Mouse (Mus musculus) erythroblast, adult 5-6 weeks (primary cell): ENCODE results near the gene Adamts18. TPM values are rescaled to one million over a fixed set of nuclear protein-coding genes. Genes with fewer than 3 reads are reported as not detected.

Experiments used
- ATAC-seq: replicated peaks from 2 replicates; pipeline ENCODE4 v1.8.0; 2016; ENCODE audit warnings: moderate number of reproducible peaks, mild to moderate bottlenecking, moderate TSS enrichment, inconsistent platforms; ENCODE audit not compliant: poor library complexity, low FRiP score, severe bottlenecking
- total RNA-seq, 2 experiments: library from RNA; stranded (forward) in 1 of 2; stranded (reverse) in 1 of 2; fragments of 150-400 nt in 1 of 2; fragments of 200-764, 138-1000 nt in 1 of 2; gene quantifications; 2 replicates each; pipeline versions ENCODE4 v1.2.3 to v1.2.4; 2015 to 2017; ENCODE audit warnings: low replicate concordance in 2 of 2

The Adamts18 gene
- total RNA-seq (2015; ENCODE audit: low replicate concordance) = not detected in 2 replicates
- total RNA-seq (2017; ENCODE audit: low replicate concordance) = not detected in 2 replicates

- no peak for ATAC-seq
These were observed at the start of gene Adamts18 for GRCm38 (mm10) chr8:113848653-113849135. TSS of gene Adamts18 (minus strand) at chr8:113848738.

DNA sequence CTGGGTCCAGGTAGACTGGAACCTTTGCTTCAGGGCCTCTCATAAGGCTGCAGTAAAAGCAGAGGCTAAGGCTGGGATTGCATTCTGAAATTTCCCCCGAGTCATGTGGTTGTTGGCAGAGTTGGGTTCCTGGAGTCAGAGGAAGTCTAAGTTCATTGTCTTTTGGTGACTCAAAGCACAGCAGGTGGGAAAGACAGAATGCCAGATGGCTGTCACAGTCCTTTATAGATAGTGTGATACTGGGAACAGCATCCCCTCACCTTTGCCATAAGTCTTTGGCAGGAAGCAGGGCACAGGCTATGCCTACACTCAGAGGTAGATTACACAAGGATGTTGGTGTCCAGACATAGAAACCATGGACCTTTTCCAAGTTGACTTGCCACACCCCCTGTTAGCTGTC, 47.9 kb upstream of the Adamts18 start:
- ATAC-seq = no peak

- ATAC-seq = no peak
These were observed 42.8 kb upstream of the Adamts18 start for GRCm38 (mm10) chr8:113891376-113891775.

GRCm38 (mm10) chr8:113886509-113886908, 38.0 kb upstream of the Adamts18 start:
- no peak for ATAC-seq

DNA sequence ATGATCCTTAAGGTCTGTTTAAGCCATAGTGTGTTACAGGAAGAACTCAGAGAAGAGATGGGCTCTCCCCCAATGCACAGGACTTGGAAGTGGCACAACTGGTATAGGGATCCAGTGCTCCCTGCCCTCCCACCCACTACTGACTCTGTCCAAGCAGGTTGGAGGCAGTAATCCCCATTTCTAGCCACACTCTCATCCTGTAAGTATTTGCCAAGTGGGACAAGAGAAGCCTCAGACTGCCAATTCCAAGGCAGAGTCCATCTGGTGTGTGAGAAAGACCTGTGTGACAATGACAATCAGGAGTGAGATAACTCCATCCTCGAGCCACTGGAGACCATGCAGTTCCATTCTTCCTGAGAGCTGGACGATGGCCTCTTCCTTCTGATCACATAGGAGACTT, 36.6 kb upstream of the Adamts18 start:
- ATAC-seq = no peak

DNA sequence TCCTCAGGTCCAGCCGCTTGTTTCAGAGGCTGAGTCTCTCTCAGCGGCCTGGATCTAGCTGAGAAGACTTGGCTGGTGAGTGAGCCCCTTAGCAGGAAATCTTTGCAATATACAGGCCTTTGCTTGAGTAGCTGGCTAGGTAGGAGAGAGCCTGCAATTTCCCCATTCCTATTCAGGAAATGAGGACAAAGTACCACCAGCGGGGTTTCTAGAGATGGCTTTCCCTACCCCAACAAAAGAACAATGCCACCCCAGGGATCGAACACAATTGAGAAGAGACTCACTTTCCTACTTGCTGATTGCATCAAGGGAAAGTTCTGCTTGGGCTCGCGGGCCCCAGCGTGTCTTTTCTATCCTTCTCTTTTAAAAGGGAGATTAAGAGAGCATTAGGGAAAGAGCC, 35.5 kb upstream of the Adamts18 start:
- no peak for ATAC-seq

DNA sequence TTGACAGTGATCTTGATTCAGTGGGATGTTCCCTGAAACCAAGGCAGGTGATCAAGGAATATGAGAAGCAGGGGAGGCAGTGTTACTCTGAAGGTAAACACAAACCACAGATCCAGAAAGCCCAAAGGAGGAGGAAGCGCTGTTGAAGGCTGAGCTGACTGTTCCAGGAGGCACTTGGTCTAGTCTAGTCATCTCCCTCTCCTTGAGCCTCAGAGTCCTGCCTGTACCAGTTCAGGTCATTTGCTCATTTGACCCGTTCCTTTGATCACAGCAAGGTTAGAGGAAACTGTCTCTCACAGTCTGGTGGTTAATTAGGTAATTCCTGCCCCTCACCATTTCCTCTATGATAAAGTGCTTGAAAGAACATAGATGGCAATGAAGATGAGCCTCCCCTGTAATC, 34.0 kb upstream of the Adamts18 start:
- no peak for ATAC-seq

DNA sequence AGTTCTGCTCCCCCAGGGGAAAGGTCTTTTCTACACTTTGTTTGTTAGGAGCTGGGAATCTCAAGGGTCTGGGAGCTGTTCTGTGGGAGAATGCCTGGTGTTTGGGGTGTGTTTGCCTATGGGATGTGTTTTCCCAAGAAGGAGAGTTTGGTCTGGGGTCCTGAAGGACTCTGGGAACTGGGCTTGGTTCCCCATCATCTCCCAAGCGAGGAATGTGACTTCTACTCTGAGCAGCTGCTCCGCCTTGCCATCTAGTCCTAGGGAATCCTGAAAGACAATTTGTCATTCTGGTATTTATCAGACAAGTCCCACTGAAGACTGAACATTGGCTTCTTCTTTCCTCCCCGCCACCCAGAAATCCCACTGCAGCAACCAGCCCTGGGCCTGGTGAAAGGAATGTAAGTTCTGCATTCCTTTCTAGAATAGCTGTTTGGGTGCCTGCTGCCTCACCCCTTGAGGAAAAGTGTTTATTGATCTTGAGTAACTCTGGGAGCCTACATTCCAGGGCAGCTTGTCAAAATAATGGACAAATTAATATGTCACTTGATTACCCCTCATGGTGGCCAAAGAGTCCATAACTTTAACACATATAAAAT, 30.0 kb upstream of the Adamts18 start:
- no peak for ATAC-seq

GRCm38 (mm10) chr8:113873446-113874120, 25.0 kb upstream of the Adamts18 start:
- ATAC-seq = no peak

GRCm38 (mm10) chr8:113872436-113872835, 23.9 kb upstream of the Adamts18 start:
- ATAC-seq = no peak

DNA sequence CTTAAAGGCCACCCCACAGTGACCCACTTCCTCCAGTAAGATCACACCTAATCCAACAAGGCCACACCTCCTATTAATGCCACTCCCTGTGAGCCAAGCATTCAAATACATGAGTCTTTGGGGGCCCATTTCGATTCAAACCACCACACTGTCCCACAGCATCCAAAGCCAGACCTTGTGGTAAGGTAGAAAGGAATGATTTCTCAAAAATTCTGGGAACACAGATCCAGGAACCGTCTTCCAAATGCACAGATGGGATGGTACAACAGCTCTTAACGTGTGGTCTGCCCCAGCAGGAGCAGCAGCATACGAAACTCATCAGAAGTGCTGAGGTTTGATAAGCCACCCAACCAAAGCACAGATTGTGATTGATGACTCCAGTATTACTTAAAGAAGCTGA, 18.0 kb upstream of the Adamts18 start:
- ATAC-seq = no peak

- no peak for ATAC-seq
These were observed 17.0 kb upstream of the Adamts18 start for GRCm38 (mm10) chr8:113865326-113866093.

- ATAC-seq = no peak
These were observed 11.5 kb upstream of the Adamts18 start for GRCm38 (mm10) chr8:113859890-113860683.

- no peak for ATAC-seq
These were observed 10.3 kb upstream of the Adamts18 start for GRCm38 (mm10) chr8:113858801-113859200.

GRCm38 (mm10) chr8:113854622-113855293, 6.2 kb upstream of the Adamts18 start:
- no peak for ATAC-seq

- ATAC-seq = no peak
These were observed 5.2 kb upstream of the Adamts18 start for GRCm38 (mm10) chr8:113853714-113854113.

DNA sequence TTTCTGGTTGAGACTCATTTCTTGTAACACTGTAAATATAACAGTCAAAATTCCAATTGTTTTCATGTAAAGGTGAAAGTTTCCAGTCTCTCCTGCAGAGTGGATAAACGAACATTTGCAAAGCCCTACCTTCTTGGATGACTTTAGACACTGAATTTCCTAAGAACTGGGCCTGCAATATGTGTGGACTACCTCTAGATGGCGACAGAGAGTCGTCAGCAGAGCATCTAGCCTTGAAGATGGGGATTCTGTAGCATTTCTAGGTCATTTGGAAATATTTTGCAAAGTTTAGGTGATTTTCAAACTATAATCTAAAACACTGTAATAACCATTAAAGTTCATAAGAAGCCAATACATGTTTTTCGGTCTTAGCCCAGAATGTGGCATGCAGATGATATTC, 3.1 kb upstream of the Adamts18 start:
- no peak for ATAC-seq

DNA sequence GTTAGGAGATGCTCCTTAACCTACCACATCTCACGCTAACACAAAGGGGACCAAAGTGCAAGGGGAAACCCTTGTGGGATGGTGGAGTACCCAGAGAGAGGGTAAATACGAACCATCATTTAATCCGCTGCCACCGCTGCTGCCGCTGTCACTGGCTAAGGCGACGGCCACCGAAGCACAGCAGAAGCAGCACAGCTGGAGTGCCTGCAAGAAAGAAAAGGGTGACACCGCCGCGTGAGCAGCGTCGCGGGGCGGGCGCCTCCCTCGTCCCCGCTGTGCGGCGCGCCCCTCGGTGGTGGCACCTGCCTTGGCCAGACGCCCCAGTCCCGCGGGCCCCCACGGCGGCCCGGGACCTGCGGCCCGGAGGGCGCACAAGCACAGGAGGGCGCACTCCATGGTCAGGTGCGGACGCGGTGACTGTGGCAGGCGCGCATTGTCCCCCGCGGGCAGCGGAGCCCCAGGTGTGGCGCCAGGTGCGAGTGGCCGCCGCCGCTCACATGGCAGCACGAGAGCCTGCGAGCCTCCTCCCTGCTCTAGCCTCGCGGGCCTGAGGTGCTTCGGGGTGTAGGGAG, 371 bp downstream of the Adamts18 start:
- ATAC-seq = no peak

GRCm38 (mm10) chr8:113847606-113848080, 895 bp downstream of the Adamts18 start:
- no peak for ATAC-seq
